Comparison of ENCODE assay signal across 21 mouse cellular contexts in genomic region chr9:122845621-122846020, GRCm38 (mm10). TPM values are rescaled to one million over a fixed set of nuclear protein-coding genes. Genes with fewer than 3 reads are reported as not detected.
DNase-seq lines count a peak whose midpoint lies in the region; ATAC-seq and TF ChIP-seq lines count a peak whose summit lies in the region.
"Had no signal": no experiment of that assay in that cellular context is flagged by ENCODE, and none has a peak within 500 bp of the region (broad histone marks: within the 10 kb centered on the region; RNA-seq: fewer than 3 reads in every experiment).

No protein-coding gene starts in this region.

- WGBS in forebrain, embryonic 13.5 days: 79% methylated on average over 3 of the region's 3 CpGs
- WGBS in forebrain, postnatal 0 days: 87% methylated on average over 3 of the region's 3 CpGs
- WGBS in heart, adult 2 months: 74% methylated on average over 3 of the region's 3 CpGs
- WGBS in liver, adult 2 months: 29% methylated on average over 3 of the region's 3 CpGs
- 63% methylated on average over 3 of the region's 3 CpGs for WGBS in liver, embryonic 12.5 days (ENCODE audit: insufficient replicate concordance)

- H3K9me3 ChIP-seq in forebrain, embryonic 13.5 days (replicated peaks): 0 out of 2 replicates have a peak, but pooled peaks cover 3% of the 10 kb centered on the region
- no peaks in the 10 kb centered on the region for H3K9me3 ChIP-seq in forebrain, postnatal 0 days (ENCODE audit: low read length)
- peaks cover 21% of the 10 kb centered on the region for H3K9me3 ChIP-seq in liver, embryonic 12.5 days (replicated peaks)
- H3K9me3 ChIP-seq: embryonic facial prominence, embryonic 12.5 days; forebrain, embryonic 12.5 days; G1E had no signal

- ATAC-seq in forebrain, embryonic 13.5 days: no peak
- ATAC-seq in forebrain, postnatal 0 days: no peak
- no peak for ATAC-seq in liver, embryonic 12.5 days
- ATAC-seq: activated CD4-positive, CD25-positive, alpha-beta regulatory T cell, adult 4 months; CD4-positive, CD25-positive, alpha-beta regulatory T cell, adult 4 months; Patski had no signal

- intact Hi-C loops in heart, adult 2 months (cut with DNase I): no loop called here

- H3K36me3 ChIP-seq in forebrain, embryonic 13.5 days (ENCODE audit: poor library complexity, severe bottlenecking): peaks cover 24% of the 10 kb centered on the region
- H3K36me3 ChIP-seq in forebrain, postnatal 0 days (ENCODE audit: insufficient read depth): peaks cover 14% of the 10 kb centered on the region
- H3K36me3 ChIP-seq in heart, adult 2 months (ENCODE audit: control insufficient read depth, insufficient read depth, low read length): peaks cover 15% of the 10 kb centered on the region
- peaks cover 11% of the 10 kb centered on the region for H3K36me3 ChIP-seq in liver, adult 2 months (ENCODE audit: control insufficient read depth, insufficient read depth, low read length)
- peaks cover 23% of the 10 kb centered on the region for H3K36me3 ChIP-seq in liver, embryonic 12.5 days

- TF ChIP-seq CTCF in forebrain, postnatal 0 days (IDR thresholded peaks at IDR 0.05; ENCODE audit: low read depth): no peak
- no peak for TF ChIP-seq CTCF in heart, adult 2 months (IDR thresholded peaks at IDR 0.05)
- no peak for TF ChIP-seq CTCF in liver, adult 2 months (IDR thresholded peaks at IDR 0.05; ENCODE audit: low read depth, low read length)

- H3K4me1 ChIP-seq in forebrain, embryonic 13.5 days: peaks cover 8% of the 10 kb centered on the region
- H3K4me1 ChIP-seq in forebrain, postnatal 0 days (ENCODE audit: insufficient read depth): no peaks in the 10 kb centered on the region
- no peaks in the 10 kb centered on the region; the same call in none of the 2 replicates for H3K4me1 ChIP-seq in heart, adult 2 months (ENCODE audit: control insufficient read depth, insufficient read depth, low read length)
- peaks cover 10% of the 10 kb centered on the region; the same call in 1 of the 2 replicates for H3K4me1 ChIP-seq in liver, adult 2 months (ENCODE audit: control insufficient read depth, insufficient read depth, low read length)
- H3K4me1 ChIP-seq in liver, embryonic 12.5 days: no peaks in the 10 kb centered on the region
- H3K4me1 ChIP-seq: embryonic facial prominence, embryonic 10.5 days; embryonic facial prominence, embryonic 12.5 days; forebrain, embryonic 12.5 days had no signal

- no peak overlapping the region for H3K4me2 ChIP-seq in forebrain, embryonic 13.5 days
- no peak overlapping the region for H3K4me2 ChIP-seq in forebrain, postnatal 0 days (ENCODE audit: low read depth)
- no peak overlapping the region for H3K4me2 ChIP-seq in liver, embryonic 12.5 days
- H3K4me2 ChIP-seq: embryonic facial prominence, embryonic 12.5 days; forebrain, embryonic 12.5 days had no signal

- no peaks in the 10 kb centered on the region for H3K27me3 ChIP-seq in forebrain, embryonic 13.5 days
- no peaks in the 10 kb centered on the region for H3K27me3 ChIP-seq in forebrain, postnatal 0 days (ENCODE audit: insufficient read depth, low read length)
- no peaks in the 10 kb centered on the region for H3K27me3 ChIP-seq in heart, adult 2 months (ENCODE audit: control insufficient read depth, insufficient read depth, low read length)
- no peaks in the 10 kb centered on the region for H3K27me3 ChIP-seq in liver, adult 2 months (ENCODE audit: control insufficient read depth, insufficient read depth, low read length)
- no peaks in the 10 kb centered on the region for H3K27me3 ChIP-seq in liver, embryonic 12.5 days (replicated peaks)
- H3K27me3 ChIP-seq: CH12.LX; embryonic facial prominence, embryonic 12.5 days; forebrain, embryonic 12.5 days; Patski had no signal

- TF ChIP-seq POLR2A in heart, adult 2 months (IDR thresholded peaks at IDR 0.05; ENCODE audit: insufficient read depth, low read depth, low read length): no peak
- TF ChIP-seq POLR2A in liver, adult 2 months (IDR thresholded peaks at IDR 0.05; ENCODE audit: extremely low read depth, insufficient read depth, low read length): no peak

- no peaks in the 10 kb centered on the region for H3K79me2 ChIP-seq in heart, adult 2 months (replicated peaks; ENCODE audit: control insufficient read depth, insufficient read depth, low read length)
- no peaks in the 10 kb centered on the region for H3K79me2 ChIP-seq in liver, adult 2 months (ENCODE audit: control insufficient read depth, insufficient read depth, low read length)

- peak overlapping the region; percentile 48; the same call in 1 of the 2 replicates for H3K27ac ChIP-seq in forebrain, embryonic 13.5 days
- H3K27ac ChIP-seq in forebrain, postnatal 0 days (ENCODE audit: low read depth, low read length): no peak overlapping the region
- peak overlapping the region; percentile 46 for H3K27ac ChIP-seq in heart, adult 2 months
- H3K27ac ChIP-seq in liver, adult 2 months (replicated peaks; ENCODE audit: insufficient read depth, low read depth, low read length): peak overlapping the region; percentile 77; the same call in 1 of the 2 replicates
- H3K27ac ChIP-seq in liver, embryonic 12.5 days: no peak overlapping the region
- H3K27ac ChIP-seq: embryonic facial prominence, embryonic 10.5 days; embryonic facial prominence, embryonic 12.5 days; forebrain, embryonic 12.5 days had no signal

- DNase-seq in forebrain, postnatal 0 days: no peak
- DNase-seq in heart, adult 2 months: no peak
- no peak for DNase-seq in heart, adult 11 months
- DNase-seq in liver, adult 2 months (ENCODE audit: extremely low read depth, low read depth, low spot score): peak; percentile 90
- DNase-seq: adrenal gland, adult 8-10 months; adrenal gland, postnatal 14 days; adrenal gland, postnatal 36 days; B cell, adult 2 months had no signal

- no peak for TF ChIP-seq EP300 in heart, adult 2 months (IDR thresholded peaks at IDR 0.05; ENCODE audit: insufficient read depth, low read depth, low read length)

- H3K4me3 ChIP-seq in forebrain, embryonic 13.5 days: no peak overlapping the region
- H3K4me3 ChIP-seq in forebrain, postnatal 0 days (ENCODE audit: low read depth, low read length): no peak overlapping the region
- H3K4me3 ChIP-seq in heart, adult 2 months: no peak overlapping the region
- no peak overlapping the region for H3K4me3 ChIP-seq in liver, adult 2 months (ENCODE audit: insufficient read depth, low read depth, low read length)
- H3K4me3 ChIP-seq in liver, embryonic 12.5 days: no peak overlapping the region
- H3K4me3 ChIP-seq: embryonic facial prominence, embryonic 10.5 days; embryonic facial prominence, embryonic 12.5 days; forebrain, embryonic 12.5 days had no signal

- no peak overlapping the region for H3K9ac ChIP-seq in forebrain, embryonic 13.5 days
- H3K9ac ChIP-seq in forebrain, postnatal 0 days: no peak overlapping the region
- H3K9ac ChIP-seq in heart, adult 2 months (ENCODE audit: low read depth, low read length): no peak overlapping the region
- H3K9ac ChIP-seq in liver, adult 2 months (ENCODE audit: low read depth, low read length): no peak overlapping the region
- no peak overlapping the region for H3K9ac ChIP-seq in liver, embryonic 12.5 days
- H3K9ac ChIP-seq: embryonic facial prominence, embryonic 12.5 days; forebrain, embryonic 12.5 days had no signal

RNA-seq across cellular contexts. Expression of gene Gm35549, which starts 1.8 kb away (rescaled TPM):
- polyA plus RNA-seq in forebrain, embryonic 13.5 days (2015; fragmentation: Nextera tagmentation; extraction: Ambion mirVana): 0.43 TPM in 1 of 2 replicates, not detected in the other
- not detected in 2 replicates for total RNA-seq in forebrain, postnatal 0 days (2014; rRNA removed)
- polyA plus RNA-seq in forebrain, postnatal 0 days (2015; fragmentation: Nextera tagmentation; extraction: Ambion mirVana): not detected in 2 replicates
- not detected for total RNA-seq in heart, adult 2 months (2021)
- not detected in 2 replicates for polyA plus RNA-seq in heart, adult 2 months (2012; rRNA removed)
- total RNA-seq in liver, adult 2 months (2014; rRNA removed): not detected in 2 replicates
- polyA plus RNA-seq in liver, adult 2 months (2012; rRNA removed): not detected in 2 replicates
- polyA plus RNA-seq in liver, embryonic 12.5 days (2016; fragmentation: Nextera tagmentation; extraction: Ambion mirVana): 0.21 TPM in 1 of 2 replicates, not detected in the other
- total RNA-seq: adrenal gland, adult 18-20 months; adrenal gland, adult 8-10 months; adrenal gland, postnatal 14 days; adrenal gland, postnatal 36 days; CH12.LX; G1E had no signal
- polyA plus RNA-seq: cerebellum, adult 2 months; cortical plate, adult 2 months; embryonic facial prominence, embryonic 10.5 days; G1E had no signal

RNA-seq across cellular contexts. Expression of gene Zfp445, which starts 20.2 kb away (rescaled TPM):
- 80.5 and 95.8 TPM in 2 replicates for polyA plus RNA-seq in forebrain, embryonic 13.5 days (2015; fragmentation: Nextera tagmentation; extraction: Ambion mirVana)
- 124 and 155 TPM in 2 replicates for total RNA-seq in forebrain, postnatal 0 days (2014; rRNA removed)
- 43.0 and 69.4 TPM in 2 replicates for polyA plus RNA-seq in forebrain, postnatal 0 days (2015; fragmentation: Nextera tagmentation; extraction: Ambion mirVana)
- total RNA-seq in heart, adult 2 months (2021): 100 to 1,000 TPM in 1 of 2 experiments, 10 to 100 TPM in 1; 64.6 to 100 TPM
- polyA plus RNA-seq in heart, adult 2 months (2012; rRNA removed): 31.1 and 79.7 TPM in 2 replicates
- 52.2 TPM in 2 replicates for total RNA-seq in liver, adult 2 months (2014; rRNA removed)
- polyA plus RNA-seq in liver, adult 2 months (2012; rRNA removed): 22.3 and 27.8 TPM in 2 replicates
- 32.7 and 32.9 TPM in 2 replicates for polyA plus RNA-seq in liver, embryonic 12.5 days (2016; fragmentation: Nextera tagmentation; extraction: Ambion mirVana)

RNA-seq across cellular contexts. Expression of gene Zkscan7, which starts 39.9 kb away (rescaled TPM):
- polyA plus RNA-seq in forebrain, embryonic 13.5 days (2015; fragmentation: Nextera tagmentation; extraction: Ambion mirVana): 4.2 and 5.7 TPM in 2 replicates
- 7.1 and 12.6 TPM in 2 replicates for total RNA-seq in forebrain, postnatal 0 days (2014; rRNA removed)
- 0.83 and 1.6 TPM in 2 replicates for polyA plus RNA-seq in forebrain, postnatal 0 days (2015; fragmentation: Nextera tagmentation; extraction: Ambion mirVana)
- 1 to 10 TPM; 4.7 to 5.9 TPM for total RNA-seq in heart, adult 2 months (2021)
- polyA plus RNA-seq in heart, adult 2 months (2012; rRNA removed): 2.6 and 4.1 TPM in 2 replicates
- 11.8 and 13.0 TPM in 2 replicates for total RNA-seq in liver, adult 2 months (2014; rRNA removed)
- 2.7 and 3.8 TPM in 2 replicates for polyA plus RNA-seq in liver, adult 2 months (2012; rRNA removed)
- polyA plus RNA-seq in liver, embryonic 12.5 days (2016; fragmentation: Nextera tagmentation; extraction: Ambion mirVana): 0.66 and 0.77 TPM in 2 replicates
- polyA plus RNA-seq: G1E had no signal

RNA-seq across cellular contexts. Expression of gene Tcaim, which starts 40.3 kb away (rescaled TPM):
- 6.9 and 7.0 TPM in 2 replicates for polyA plus RNA-seq in forebrain, embryonic 13.5 days (2015; fragmentation: Nextera tagmentation; extraction: Ambion mirVana)
- total RNA-seq in forebrain, postnatal 0 days (2014; rRNA removed): 15.4 and 18.7 TPM in 2 replicates
- polyA plus RNA-seq in forebrain, postnatal 0 days (2015; fragmentation: Nextera tagmentation; extraction: Ambion mirVana): 3.8 and 5.4 TPM in 2 replicates
- total RNA-seq in heart, adult 2 months (2021): 10 to 100 TPM; 46.9 to 56.5 TPM
- 20.4 and 33.4 TPM in 2 replicates for polyA plus RNA-seq in heart, adult 2 months (2012; rRNA removed)
- 13.7 and 14.2 TPM in 2 replicates for total RNA-seq in liver, adult 2 months (2014; rRNA removed)
- polyA plus RNA-seq in liver, adult 2 months (2012; rRNA removed): 5.5 and 7.2 TPM in 2 replicates
- 2.8 and 3.0 TPM in 2 replicates for polyA plus RNA-seq in liver, embryonic 12.5 days (2016; fragmentation: Nextera tagmentation; extraction: Ambion mirVana)

Comparison
In these comparisons a context has a peak if more than half of its experiments do, and no peak if none do; other contexts are left out.
1. H3K27ac ChIP-seq: peak in forebrain, embryonic 13.5 days (single experiment), heart, adult 2 months (single experiment) and liver, adult 2 months (single experiment); none in forebrain, postnatal 0 days (single experiment) and liver, embryonic 12.5 days (single experiment).